Mouse (Mus musculus) limb, embryonic 10.5 days (tissue): ENCODE measurements around the gene Vmn2r113. TPM values are rescaled to one million over a fixed set of nuclear protein-coding genes. Genes with fewer than 3 reads are reported as not detected.
"Not testable (repeated sequence)": the region's sequence is repeated elsewhere in the genome, so short reads cannot be mapped to it uniquely, and the experiment has no call there.

ENCODE experiments used
- DNase-seq: peaks from one replicate; pipeline ENCODE4 v3.0.0-alpha.2; 2017; ENCODE audit warnings: low spot score
- H3K27ac ChIP-seq: fragments of 300-500 bp; sonication (generic); 2 replicates; pipeline ENCODE4 v1.5.1; 2016; ENCODE audit warnings: mild to moderate bottlenecking
- H3K27me3 ChIP-seq: fragments of 300-500 bp; sonication (generic); 2 replicates; pipeline ENCODE4 v1.6.1; 2016; ENCODE audit warnings: low read depth, mild to moderate bottlenecking; ENCODE audit not compliant: poor library complexity, severe bottlenecking
- H3K36me3 ChIP-seq: fragments of 300-500 bp; sonication (generic); 2 replicates; pipeline ENCODE4 v1.6.1; 2016; ENCODE audit warnings: mild to moderate bottlenecking, moderate library complexity
- H3K4me1 ChIP-seq: fragments of 300-500 bp; sonication (generic); 2 replicates; pipeline ENCODE4 v1.6.1; 2016
- H3K4me3 ChIP-seq: fragments of 300-500 bp; sonication (generic); 2 replicates; pipeline ENCODE4 v1.5.1; 2016; ENCODE audit warnings: mild to moderate bottlenecking, moderate library complexity
- H3K9me3 ChIP-seq: fragments of 300-500 bp; sonication (generic); replicated peaks from 2 replicates; pipeline ENCODE4 v1.6.1; 2016; ENCODE audit warnings: mild to moderate bottlenecking
- WGBS: fragments of 180-500 bp; shearing (Covaris S2); methylation state at CpG from one replicate; pipeline ENCODE4 v1.1.7; 2016; 5-methylcytosine and 5-hydroxymethylcytosine counted together
- polyA plus RNA-seq: library from polyadenylated mRNA; unstranded; fragments of >200 nt; fragmentation: Nextera tagmentation; extraction: Ambion mirVana; gene quantifications from 2 replicates; pipeline ENCODE4 v1.2.1, GENCODE M21; 2016

Gene Vmn2r113
- polyA plus RNA-seq = not detected in 2 replicates

GRCm38 (mm10) chr17:22942684-22943083 is at the start of gene Vmn2r113:
Gene Vmn2r113, plus strand, starts transcription at chr17:22942984.
- H3K9me3 ChIP-seq, H3K27ac ChIP-seq, H3K4me3 ChIP-seq, H3K27me3 ChIP-seq, H3K4me1 ChIP-seq, DNase-seq, H3K36me3 ChIP-seq: not testable (repeated sequence)
- WGBS = no CpG with 5 or more reads among the region's 4 CpGs

Other genes starting within 250 kb of the Vmn2r113 start
- 15.3 and 19.6 TPM in 2 replicates for gene Zfp945, start 75.8 kb upstream of the Vmn2r113 start, polyA plus RNA-seq
- not detected in 2 replicates for gene Vmn2r-ps130, start 118.2 kb downstream of the Vmn2r113 start, polyA plus RNA-seq